Mouse (Mus musculus) limb, embryonic 12.5 days (tissue): ENCODE results near the gene 1700113H08Rik. TPM values are rescaled to one million over a fixed set of nuclear protein-coding genes. Genes with fewer than 3 reads are reported as not detected.

ENCODE experiments used
- ATAC-seq: fragments of 200-750 bp; cut with Nextera tagmentation; 2 replicates; pipeline ENCODE4 v1.8.0; 2017; ENCODE audit warnings: low read depth, moderate TSS enrichment; ENCODE audit not compliant: insufficient number of reproducible peaks, insufficient read depth, low FRiP score, low TSS enrichment
- H3K27ac ChIP-seq: fragments of 300-500 bp; sonication (generic); 2 replicates; pipeline ENCODE4 v1.5.1; 2016; ENCODE audit warnings: mild to moderate bottlenecking, moderate library complexity
- H3K27me3 ChIP-seq: fragments of 300-500 bp; sonication (generic); 2 replicates; pipeline ENCODE4 v1.6.1; 2016; ENCODE audit warnings: mild to moderate bottlenecking, moderate library complexity
- H3K36me3 ChIP-seq: fragments of 300-500 bp; sonication (generic); 2 replicates; pipeline ENCODE4 v1.6.1; 2016; ENCODE audit warnings: mild to moderate bottlenecking, moderate library complexity
- H3K4me1 ChIP-seq: fragments of 300-500 bp; sonication (generic); replicated peaks from 2 replicates; pipeline ENCODE4 v1.6.1; 2016
- H3K4me2 ChIP-seq: fragments of 300-500 bp; sonication (generic); 2 replicates; pipeline ENCODE4 v1.6.1; 2016; ENCODE audit warnings: mild to moderate bottlenecking, moderate library complexity
- H3K4me3 ChIP-seq: fragments of 300-500 bp; sonication (generic); replicated peaks from 2 replicates; pipeline ENCODE4 v1.5.1; 2016; ENCODE audit warnings: mild to moderate bottlenecking
- H3K9ac ChIP-seq: fragments of 300-500 bp; sonication (generic); replicated peaks from 2 replicates; pipeline ENCODE4 v1.6.1; 2016; ENCODE audit warnings: mild to moderate bottlenecking, moderate library complexity
- H3K9me3 ChIP-seq: fragments of 300-500 bp; sonication (generic); 2 replicates; pipeline ENCODE4 v1.6.1; 2016; ENCODE audit warnings: mild to moderate bottlenecking, moderate library complexity
- WGBS: fragments of 180-500 bp; shearing (Covaris S2); methylation state at CpG from one replicate; pipeline ENCODE4 v1.1.7; 2016; 5-methylcytosine and 5-hydroxymethylcytosine counted together
- polyA plus RNA-seq: library from polyadenylated mRNA; unstranded; fragments of >200 nt; fragmentation: Nextera tagmentation; extraction: Ambion mirVana; gene quantifications from 2 replicates; pipeline ENCODE4 v1.2.1, GENCODE M21; 2016

The 1700113H08Rik gene
- polyA plus RNA-seq, 1 experiment from 2014 or later, result not detected

GRCm38 (mm10) chr10:87107565-87108297 lies 49.9 kb downstream of the 1700113H08Rik start:
- Histone ChIP-seq H3K4me3 (no peak overlapping the region), H3K27ac (no peak overlapping the region), H3K4me1 (peaks cover 7% of the 10 kb centered on the region), H3K9me3 (no peaks in the 10 kb centered on the region), H3K9ac (no peak overlapping the region), H3K27me3 (no peaks in the 10 kb centered on the region), H3K36me3 (no peaks in the 10 kb centered on the region), H3K4me2 (no peak overlapping the region)
- 82% methylated on average over 9 of the region's 9 CpGs for WGBS
- ATAC-seq, result no peak

- Histone ChIP-seq H3K9me3 (no peaks in the 10 kb centered on the region), H3K4me2 (no peak overlapping the region), H3K36me3 (no peaks in the 10 kb centered on the region), H3K9ac (no peak overlapping the region), H3K4me3 (no peak overlapping the region), H3K27me3 (no peaks in the 10 kb centered on the region), H3K27ac (no peak overlapping the region), H3K4me1 (peaks cover 4% of the 10 kb centered on the region)
- ATAC-seq, result no peak
- WGBS, result 91% methylated on average over 6 of the region's 6 CpGs
These were observed 50.5 kb downstream of the 1700113H08Rik start for GRCm38 (mm10) chr10:87108333-87108732.

- H3K4me1 ChIP-seq, result no peaks in the 10 kb centered on the region
- whole genome bisulfite sequencing, result 89% methylated on average over 10 of the region's 10 CpGs
- no peaks in the 10 kb centered on the region for H3K9me3 ChIP-seq
- ATAC-seq, result no peak
- no peaks in the 10 kb centered on the region for H3K27me3 ChIP-seq
- no peak overlapping the region for H3K27ac ChIP-seq
- no peak overlapping the region for H3K4me2 ChIP-seq
- no peak overlapping the region for H3K4me3 ChIP-seq
- no peaks in the 10 kb centered on the region for H3K36me3 ChIP-seq
- no peak overlapping the region for H3K9ac ChIP-seq
These were observed 51.4 kb downstream of the 1700113H08Rik start for GRCm38 (mm10) chr10:87109038-87109771.

- no peak overlapping the region for H3K4me3 ChIP-seq
- H3K27me3 ChIP-seq, result no peaks in the 10 kb centered on the region
- no peaks in the 10 kb centered on the region for H3K36me3 ChIP-seq
- WGBS, result 64% methylated on average over 3 of the region's 3 CpGs
- no peak overlapping the region for H3K4me2 ChIP-seq
- no peaks in the 10 kb centered on the region for H3K4me1 ChIP-seq
- ATAC-seq, result no peak
- no peak overlapping the region for H3K27ac ChIP-seq
- no peaks in the 10 kb centered on the region for H3K9me3 ChIP-seq
- no peak overlapping the region for H3K9ac ChIP-seq
These were observed 53.1 kb downstream of the 1700113H08Rik start for GRCm38 (mm10) chr10:87110909-87111308.

- no peaks in the 10 kb centered on the region for H3K36me3 ChIP-seq
- no peak overlapping the region for H3K9ac ChIP-seq
- ATAC-seq, result no peak
- no peaks in the 10 kb centered on the region for H3K27me3 ChIP-seq
- no peak overlapping the region for H3K27ac ChIP-seq
- H3K9me3 ChIP-seq, result no peaks in the 10 kb centered on the region
- H3K4me1 ChIP-seq, result no peaks in the 10 kb centered on the region
- no peak overlapping the region for H3K4me2 ChIP-seq
- WGBS, result 87% methylated on average over 5 of the region's 5 CpGs
- H3K4me3 ChIP-seq, result no peak overlapping the region
These were observed 67.2 kb downstream of the 1700113H08Rik start for GRCm38 (mm10) chr10:87125094-87125493.

GRCm38 (mm10) chr10:87126186-87126824 lies 68.5 kb downstream of the 1700113H08Rik start:
- no peaks in the 10 kb centered on the region for H3K9me3 ChIP-seq
- no peaks in the 10 kb centered on the region for H3K4me1 ChIP-seq
- H3K4me2 ChIP-seq, result no peak overlapping the region
- H3K27me3 ChIP-seq, result no peaks in the 10 kb centered on the region
- no peak overlapping the region for H3K9ac ChIP-seq
- H3K4me3 ChIP-seq, result no peak overlapping the region
- no peak for ATAC-seq
- H3K36me3 ChIP-seq, result no peaks in the 10 kb centered on the region
- WGBS, result 82% methylated on average over 12 of the region's 12 CpGs
- no peak overlapping the region for H3K27ac ChIP-seq

GRCm38 (mm10) chr10:87151050-87151449 lies 93.2 kb downstream of the 1700113H08Rik start:
- ATAC-seq, result no peak
- H3K9me3 ChIP-seq, result no peaks in the 10 kb centered on the region
- H3K9ac ChIP-seq, result no peak overlapping the region
- WGBS, result 91% methylated on average over 6 of the region's 6 CpGs
- H3K4me3 ChIP-seq, result no peak overlapping the region
- H3K36me3 ChIP-seq, result no peaks in the 10 kb centered on the region
- no peaks in the 10 kb centered on the region for H3K27me3 ChIP-seq
- no peak overlapping the region for H3K27ac ChIP-seq
- 0 out of 2 replicates have a peak, but pooled peaks cover 2% of the 10 kb centered on the region for H3K4me1 ChIP-seq
- no peak overlapping the region for H3K4me2 ChIP-seq

- Histone ChIP-seq H3K9me3 (no peaks in the 10 kb centered on the region), H3K36me3 (no peaks in the 10 kb centered on the region), H3K4me3 (no peak overlapping the region), H3K9ac (no peak overlapping the region), H3K27ac (no peak overlapping the region), H3K4me2 (no peak overlapping the region), H3K27me3 (no peaks in the 10 kb centered on the region), H3K4me1 (0 out of 2 replicates have a peak, but pooled peaks cover 2% of the 10 kb centered on the region)
- ATAC-seq, result no peak
- WGBS, result 68% methylated on average over 14 of the region's 14 CpGs
These were observed 96.1 kb downstream of the 1700113H08Rik start for GRCm38 (mm10) chr10:87153731-87154505.

GRCm38 (mm10) chr10:87159781-87160180 lies 101.9 kb downstream of the 1700113H08Rik start:
- H3K27me3 ChIP-seq, result no peaks in the 10 kb centered on the region
- no peak overlapping the region for H3K4me3 ChIP-seq
- H3K9me3 ChIP-seq, result no peaks in the 10 kb centered on the region
- no peak overlapping the region for H3K4me2 ChIP-seq
- ATAC-seq, result no peak
- 85% methylated on average over 9 of the region's 9 CpGs for WGBS
- H3K9ac ChIP-seq, result no peak overlapping the region
- no peaks in the 10 kb centered on the region for H3K36me3 ChIP-seq
- no peak overlapping the region for H3K27ac ChIP-seq
- no peaks in the 10 kb centered on the region for H3K4me1 ChIP-seq

- Histone ChIP-seq H3K4me1 (no peaks in the 10 kb centered on the region), H3K4me3 (no peak overlapping the region), H3K9me3 (no peaks in the 10 kb centered on the region), H3K27ac (no peak overlapping the region), H3K4me2 (no peak overlapping the region), H3K9ac (no peak overlapping the region), H3K27me3 (no peaks in the 10 kb centered on the region), H3K36me3 (no peaks in the 10 kb centered on the region)
- 72% methylated on average over 7 of the region's 7 CpGs for WGBS
- no peak for ATAC-seq
These were observed 138.4 kb downstream of the 1700113H08Rik start for GRCm38 (mm10) chr10:87196123-87196756.
